Mouse (Mus musculus): ENCODE measurements at regions not wholly inside any gene's neighbourhood (a gene's known extent, or its start where the extent isn't known, plus 50 kb on each side); places are given as distances from the start of the nearest gene placed in this dataset.
"Not testable (repeated sequence)": the region's sequence is repeated elsewhere in the genome, so short reads cannot be mapped to it uniquely, and the experiment has no call there.

- 77% methylated on average over 1 of the region's 1 CpGs for WGBS
- no peak overlapping the region for H3K9ac ChIP-seq (replicated peaks; ENCODE audit: low read depth)
Observed at GRCm38 (mm10) chr13:102022273-102022672, 254.3 kb upstream of the Pik3r1 start.

GRCm38 (mm10) chr13:102022757-102023156, 254.7 kb upstream of the Pik3r1 start:
- 82% methylated on average over 4 of the region's 4 CpGs for WGBS
- Histone ChIP-seq H3K27ac (ENCODE audit: low read length) (no peak overlapping the region), H3K4me2 (replicated peaks; ENCODE audit: low read depth, low read length) (no peak overlapping the region), H3K9me3 (ENCODE audit: low read length) (no peaks in the 10 kb centered on the region), H3K4me3 (ENCODE audit: low read depth, low read length) (no peak overlapping the region), H3K27me3 (replicated peaks; ENCODE audit: insufficient read depth, low read length) (no peaks in the 10 kb centered on the region), H3K4me1 (ENCODE audit: insufficient read depth, low read depth, low read length) (no peaks in the 10 kb centered on the region), H3K36me3 (ENCODE audit: insufficient read depth, low read length) (no peaks in the 10 kb centered on the region), H3K9ac (replicated peaks; ENCODE audit: low read depth) (no peak overlapping the region)
- TF ChIP-seq EP300 (IDR thresholded peaks at IDR 0.05) = no peak
- TF ChIP-seq CTCF (IDR thresholded peaks at IDR 0.05) = no peak
- ATAC-seq (no peak), DNase-seq (ENCODE audit: low spot score) (no peak)

More at GRCm38 (mm10) chr13:102022273-102022672, 254.3 kb upstream of the Pik3r1 start:
- H3K4me3 ChIP-seq (ENCODE audit: low read depth, low read length) = no peak overlapping the region
- no peak overlapping the region for H3K4me2 ChIP-seq (replicated peaks; ENCODE audit: low read depth, low read length)
- no peaks in the 10 kb centered on the region for H3K4me1 ChIP-seq (ENCODE audit: insufficient read depth, low read depth, low read length)
- H3K27me3 ChIP-seq (replicated peaks; ENCODE audit: insufficient read depth, low read length) = no peaks in the 10 kb centered on the region
- no peaks in the 10 kb centered on the region for H3K9me3 ChIP-seq (ENCODE audit: low read length)
- TF ChIP-seq EP300 (IDR thresholded peaks at IDR 0.05) (no peak), CTCF (IDR thresholded peaks at IDR 0.05) (no peak)
- DNase-seq (ENCODE audit: low spot score) = no peak
- no peak overlapping the region for H3K27ac ChIP-seq (ENCODE audit: low read length)
- no peak for ATAC-seq
- H3K36me3 ChIP-seq (ENCODE audit: insufficient read depth, low read length) = no peaks in the 10 kb centered on the region

- no peaks in the 10 kb centered on the region for H3K36me3 ChIP-seq (ENCODE audit: insufficient read depth, low read length)
- DNase-seq (ENCODE audit: low spot score) (no peak), ATAC-seq (no peak)
- WGBS = 92% methylated on average over 1 of the region's 1 CpGs
- H3K9ac ChIP-seq (replicated peaks; ENCODE audit: low read depth) = no peak overlapping the region
- no peak overlapping the region for H3K4me3 ChIP-seq (ENCODE audit: low read depth, low read length)
- H3K4me2 ChIP-seq (replicated peaks; ENCODE audit: low read depth, low read length) = no peak overlapping the region
- TF ChIP-seq EP300 (IDR thresholded peaks at IDR 0.05) = no peak
- no peak for TF ChIP-seq CTCF (IDR thresholded peaks at IDR 0.05)
- H3K4me1 ChIP-seq (ENCODE audit: insufficient read depth, low read depth, low read length) = no peaks in the 10 kb centered on the region
- H3K27me3 ChIP-seq (replicated peaks; ENCODE audit: insufficient read depth, low read length) = no peaks in the 10 kb centered on the region
- no peaks in the 10 kb centered on the region for H3K9me3 ChIP-seq (ENCODE audit: low read length)
- no peak overlapping the region for H3K27ac ChIP-seq (ENCODE audit: low read length)
Observed at GRCm38 (mm10) chr13:102023624-102024023, 255.6 kb upstream of the Pik3r1 start.

GRCm38 (mm10) chr13:102025138-102025537, 257.1 kb upstream of the Pik3r1 start:
- Histone ChIP-seq H3K27ac (ENCODE audit: low read length) (no peak overlapping the region), H3K36me3 (ENCODE audit: insufficient read depth, low read length) (no peaks in the 10 kb centered on the region), H3K9me3 (ENCODE audit: low read length) (no peaks in the 10 kb centered on the region), H3K9ac (replicated peaks; ENCODE audit: low read depth) (no peak overlapping the region), H3K27me3 (replicated peaks; ENCODE audit: insufficient read depth, low read length) (no peaks in the 10 kb centered on the region), H3K4me2 (replicated peaks; ENCODE audit: low read depth, low read length) (no peak overlapping the region), H3K4me1 (ENCODE audit: insufficient read depth, low read depth, low read length) (no peaks in the 10 kb centered on the region), H3K4me3 (ENCODE audit: low read depth, low read length) (no peak overlapping the region)
- DNase-seq (ENCODE audit: low spot score) (no peak), ATAC-seq (no peak)
- WGBS = 83% methylated on average over 3 of the region's 3 CpGs
- TF ChIP-seq EP300 (IDR thresholded peaks at IDR 0.05) = no peak
- TF ChIP-seq CTCF (IDR thresholded peaks at IDR 0.05) = no peak

GRCm38 (mm10) chr13:102025547-102025946, 257.5 kb upstream of the Pik3r1 start:
- H3K36me3 ChIP-seq (ENCODE audit: insufficient read depth, low read length); ATAC-seq; H3K9ac ChIP-seq (replicated peaks; ENCODE audit: low read depth); H3K9me3 ChIP-seq (ENCODE audit: low read length); H3K27me3 ChIP-seq (replicated peaks; ENCODE audit: insufficient read depth, low read length); H3K4me1 ChIP-seq (ENCODE audit: insufficient read depth, low read depth, low read length); H3K4me2 ChIP-seq (replicated peaks; ENCODE audit: low read depth, low read length); DNase-seq (ENCODE audit: low spot score); H3K4me3 ChIP-seq (ENCODE audit: low read depth, low read length); H3K27ac ChIP-seq (ENCODE audit: low read length): not testable (repeated sequence)
- 74% methylated on average over 2 of the region's 2 CpGs for WGBS

GRCm38 (mm10) chr13:102031416-102031815, 263.4 kb upstream of the Pik3r1 start:
- no peaks in the 10 kb centered on the region for H3K4me1 ChIP-seq (ENCODE audit: insufficient read depth, low read depth, low read length)
- H3K4me2 ChIP-seq (replicated peaks; ENCODE audit: low read depth, low read length) = no peak overlapping the region
- no peak for TF ChIP-seq EP300 (IDR thresholded peaks at IDR 0.05)
- no peak for TF ChIP-seq CTCF (IDR thresholded peaks at IDR 0.05)
- H3K27me3 ChIP-seq (replicated peaks; ENCODE audit: insufficient read depth, low read length) = no peaks in the 10 kb centered on the region
- H3K4me3 ChIP-seq (ENCODE audit: low read depth, low read length) = no peak overlapping the region
- WGBS = 71% methylated on average over 4 of the region's 4 CpGs
- no peak for ATAC-seq
- H3K36me3 ChIP-seq (ENCODE audit: insufficient read depth, low read length) = no peaks in the 10 kb centered on the region
- DNase-seq (ENCODE audit: low spot score) = no peak
- H3K9me3 ChIP-seq (ENCODE audit: low read length) = no peaks in the 10 kb centered on the region
- H3K27ac ChIP-seq (ENCODE audit: low read length) = no peak overlapping the region
- no peak overlapping the region for H3K9ac ChIP-seq (replicated peaks; ENCODE audit: low read depth)

GRCm38 (mm10) chr13:102034484-102034883, 266.5 kb upstream of the Pik3r1 start:
- no peak overlapping the region for H3K4me3 ChIP-seq (ENCODE audit: low read depth, low read length)
- no peak for DNase-seq (ENCODE audit: low spot score)
- no peak overlapping the region for H3K4me2 ChIP-seq (replicated peaks; ENCODE audit: low read depth, low read length)
- no peaks in the 10 kb centered on the region for H3K27me3 ChIP-seq (replicated peaks; ENCODE audit: insufficient read depth, low read length)
- no peaks in the 10 kb centered on the region for H3K36me3 ChIP-seq (ENCODE audit: insufficient read depth, low read length)
- no peak for ATAC-seq
- WGBS = 31% methylated on average over 4 of the region's 4 CpGs
- H3K27ac ChIP-seq (ENCODE audit: low read length) = no peak overlapping the region
- TF ChIP-seq CTCF (IDR thresholded peaks at IDR 0.05) = no peak
- TF ChIP-seq EP300 (IDR thresholded peaks at IDR 0.05) = no peak
- no peak overlapping the region for H3K9ac ChIP-seq (replicated peaks; ENCODE audit: low read depth)
- H3K9me3 ChIP-seq (ENCODE audit: low read length) = no peaks in the 10 kb centered on the region
- H3K4me1 ChIP-seq (ENCODE audit: insufficient read depth, low read depth, low read length) = no peaks in the 10 kb centered on the region
